Mouse (Mus musculus): ENCODE data around the gene Olfr1106. TPM values are rescaled to one million over a fixed set of nuclear protein-coding genes. Genes with fewer than 3 reads are reported as not detected.

Gene Olfr1106
- not detected for total RNA-seq (2022)

GRCm38 (mm10) chr2:87052173-87052572 is at the start of gene Olfr1106:
Gene Olfr1106, minus strand, starts transcription at chr2:87052273.
- DNase-seq (ENCODE audit: low spot score in 2 of 2) = no peak

- DNase-seq (ENCODE audit: low spot score in 2 of 2) = no peak
These were observed 43.8 kb upstream of the Olfr1106 start, which contains the start of gene Olfr1109 for GRCm38 (mm10) chr2:87095908-87096307. Gene Olfr1109, minus strand, starts transcription at chr2:87096008.

- DNase-seq (ENCODE audit: low spot score in 2 of 2) = no peak
These were observed 23.6 kb upstream of the Olfr1106 start, which contains the start of gene Olfr1107 for GRCm38 (mm10) chr2:87075717-87076116. Gene Olfr1107, minus strand, starts transcription at chr2:87075817.

- DNase-seq (ENCODE audit: low spot score in 2 of 2) = no peak
These were observed 15.6 kb downstream of the Olfr1106 start, which contains the start of gene Olfr1105 for GRCm38 (mm10) chr2:87036431-87036830. Gene Olfr1105, minus strand, starts transcription at chr2:87036531.

GRCm38 (mm10) chr2:87026980-87027379 is 25.1 kb downstream of the Olfr1106 start, which contains the start of gene Olfr1104:
Gene Olfr1104, minus strand, starts transcription at chr2:87027080.
- DNase-seq (ENCODE audit: low spot score in 2 of 2) = no peak

GRCm38 (mm10) chr2:86998098-86998497 is 54.0 kb downstream of the Olfr1106 start, which contains the start of gene Olfr1102:
Gene Olfr1102, plus strand, starts transcription at chr2:86998398.
- no peak for DNase-seq (ENCODE audit: low spot score in 2 of 2)

Other genes with a start within 250 kb of the Olfr1106 start
- not detected for gene Olfr141, start 242.3 kb downstream of the Olfr1106 start, total RNA-seq (2022)
- not detected for gene Olfr1094, start 227.6 kb downstream of the Olfr1106 start, total RNA-seq (2022)
- gene Olfr1095, start 200.6 kb downstream of the Olfr1106 start, total RNA-seq (2022) = not detected
- not detected for gene Gm13723, start 177.5 kb downstream of the Olfr1106 start, total RNA-seq (2022)
- gene Olfr1097, start 160.1 kb downstream of the Olfr1106 start, total RNA-seq (2022) = not detected
- not detected for gene Olfr1098, start 127.7 kb downstream of the Olfr1106 start, total RNA-seq (2022)
- gene Olfr1099, start 91.6 kb downstream of the Olfr1106 start, total RNA-seq (2022) = not detected
- gene Olfr1100, start 72.3 kb downstream of the Olfr1106 start, total RNA-seq (2022) = not detected
- not detected for gene Olfr1101, start 61.1 kb downstream of the Olfr1106 start, total RNA-seq (2022)
- not detected for gene Olfr1102, start 53.9 kb downstream of the Olfr1106 start, total RNA-seq (2022)
- gene Olfr1104, start 25.2 kb downstream of the Olfr1106 start, total RNA-seq (2022) = not detected
- gene Olfr1105, start 15.7 kb downstream of the Olfr1106 start, total RNA-seq (2022) = not detected
- gene Olfr1107, start 23.5 kb upstream of the Olfr1106 start, total RNA-seq (2022) = not detected
- not detected for gene Olfr1109, start 43.7 kb upstream of the Olfr1106 start, total RNA-seq (2022)
- gene Olfr259, start 62.3 kb upstream of the Olfr1106 start, total RNA-seq (2022) = not detected
- not detected for gene Olfr1110, start 88.0 kb upstream of the Olfr1106 start, total RNA-seq (2022)
- gene Olfr1111, start 100.4 kb upstream of the Olfr1106 start, total RNA-seq (2022) = not detected
- gene Olfr1112, start 135.5 kb upstream of the Olfr1106 start, total RNA-seq (2022) = not detected
- not detected for gene Olfr1113, start 156.7 kb upstream of the Olfr1106 start, total RNA-seq (2022)
- not detected for gene Olfr1115, start 195.7 kb upstream of the Olfr1106 start, total RNA-seq (2022)
- gene Olfr1116, start 215.3 kb upstream of the Olfr1106 start, total RNA-seq (2022) = not detected